Mouse (Mus musculus): ENCODE results near the gene Zbed5.
"Not testable (repeated sequence)": the region's sequence is repeated elsewhere in the genome, so short reads cannot be mapped to it uniquely, and the experiment has no call there.

The Zbed5 gene

GRCm38 (mm10) chr5:129895198-129896088 is at the start of gene Zbed5:
TSS of gene Zbed5 (plus strand) at chr5:129895723.
- DNase-seq (ENCODE audit: low spot score) = peak; percentile 29

- DNase-seq (ENCODE audit: low spot score) = peak; percentile 82
Observed at GRCm38 (mm10) chr5:129846752-129847557, 48.6 kb upstream of the Zbed5 start, which contains the start of gene Sumf2. TSS of gene Sumf2 (plus strand) at chr5:129846986.

GRCm38 (mm10) chr5:129847558-129847820 is 48.0 kb upstream of the Zbed5 start:
- no peak for DNase-seq (ENCODE audit: low spot score)

- DNase-seq (ENCODE audit: low spot score) = no peak
Observed at GRCm38 (mm10) chr5:129855163-129855562, 40.4 kb upstream of the Zbed5 start.

GRCm38 (mm10) chr5:129856414-129856813 is 39.1 kb upstream of the Zbed5 start:
- no peak for DNase-seq (ENCODE audit: low spot score)

GRCm38 (mm10) chr5:129862325-129862724 is 33.2 kb upstream of the Zbed5 start:
- no peak for DNase-seq (ENCODE audit: low spot score)

GRCm38 (mm10) chr5:129864467-129864866 is 31.1 kb upstream of the Zbed5 start:
- no peak for DNase-seq (ENCODE audit: low spot score)

- DNase-seq (ENCODE audit: low spot score) = no peak
Observed at GRCm38 (mm10) chr5:129865841-129866240, 29.7 kb upstream of the Zbed5 start.

- DNase-seq (ENCODE audit: low spot score) = no peak
Observed at GRCm38 (mm10) chr5:129869238-129869995, 26.1 kb upstream of the Zbed5 start.

- no peak for DNase-seq (ENCODE audit: low spot score)
Observed at GRCm38 (mm10) chr5:129871238-129871637, 24.3 kb upstream of the Zbed5 start.

GRCm38 (mm10) chr5:129873942-129874341 is 21.6 kb upstream of the Zbed5 start:
- DNase-seq (ENCODE audit: low spot score) = no peak

GRCm38 (mm10) chr5:129875098-129875497 is 20.4 kb upstream of the Zbed5 start:
- no peak for DNase-seq (ENCODE audit: low spot score)

- no peak for DNase-seq (ENCODE audit: low spot score)
Observed at GRCm38 (mm10) chr5:129877731-129878455, 17.6 kb upstream of the Zbed5 start.

GRCm38 (mm10) chr5:129878946-129879345 is 16.6 kb upstream of the Zbed5 start:
- DNase-seq (ENCODE audit: low spot score) = no peak

GRCm38 (mm10) chr5:129879888-129880287 is 15.6 kb upstream of the Zbed5 start:
- no peak for DNase-seq (ENCODE audit: low spot score)

GRCm38 (mm10) chr5:129886271-129886670 is 9.3 kb upstream of the Zbed5 start:
- DNase-seq (ENCODE audit: low spot score) = no peak

- DNase-seq (ENCODE audit: low spot score) = peak; percentile 66
Observed at GRCm38 (mm10) chr5:129886911-129887636, 8.4 kb upstream of the Zbed5 start, which contains the start of gene Chchd2. TSS of gene Chchd2 (minus strand) at chr5:129887470.

GRCm38 (mm10) chr5:129890390-129890789 is 5.1 kb upstream of the Zbed5 start:
- DNase-seq (ENCODE audit: low spot score) = not testable (repeated sequence)

- DNase-seq (ENCODE audit: low spot score) = no peak
Observed at GRCm38 (mm10) chr5:129898449-129898848, 2.9 kb downstream of the Zbed5 start, which contains the start of gene Phkg1. TSS of gene Phkg1 (minus strand) at chr5:129898549.

- no peak for DNase-seq (ENCODE audit: low spot score)
Observed at GRCm38 (mm10) chr5:129907775-129908174, 12.3 kb downstream of the Zbed5 start.

Data from urinary bladder, postnatal 10 days (tissue).